Mouse (Mus musculus): ENCODE data around the gene Prkn. TPM values are rescaled to one million over a fixed set of nuclear protein-coding genes. Genes with fewer than 3 reads are reported as not detected.

Gene Prkn
- total and polyA plus RNA-seq, 3 experiments = 4.5 to 10.6 (median 10.3) TPM

- intact Hi-C loops (cut with DNase I) = no loop called here
- no peak overlapping the region for H3K27ac ChIP-seq
- H3K9ac ChIP-seq (ENCODE audit: low read depth, low read length) = no peak overlapping the region
- 86% methylated on average over 3 of the region's 3 CpGs for WGBS
- H3K4me3 ChIP-seq = no peak overlapping the region
- no peaks in the 10 kb centered on the region for H3K4me1 ChIP-seq (ENCODE audit: control insufficient read depth, insufficient read depth, low read length)
- no peaks in the 10 kb centered on the region for H3K36me3 ChIP-seq (ENCODE audit: control insufficient read depth, insufficient read depth, low read length)
- H3K79me2 ChIP-seq (replicated peaks; ENCODE audit: control insufficient read depth, insufficient read depth, low read length) = no peaks in the 10 kb centered on the region
- H3K27me3 ChIP-seq (ENCODE audit: control insufficient read depth, insufficient read depth, low read length) = no peaks in the 10 kb centered on the region
- no peak for DNase-seq
- TF ChIP-seq CTCF (IDR thresholded peaks at IDR 0.05) = no peak
- no peak for TF ChIP-seq EP300 (IDR thresholded peaks at IDR 0.05; ENCODE audit: insufficient read depth, low read depth, low read length)
- no peak for TF ChIP-seq POLR2A (IDR thresholded peaks at IDR 0.05; ENCODE audit: insufficient read depth, low read depth, low read length)
These were observed 664.3 kb downstream of the Prkn start for GRCm38 (mm10) chr17:11504496-11504895.

GRCm38 (mm10) chr17:11507082-11507481 lies 666.9 kb downstream of the Prkn start:
- Histone ChIP-seq H3K4me3 (no peak overlapping the region), H3K4me1 (ENCODE audit: control insufficient read depth, insufficient read depth, low read length) (no peaks in the 10 kb centered on the region), H3K9ac (ENCODE audit: low read depth, low read length) (no peak overlapping the region), H3K27ac (no peak overlapping the region), H3K36me3 (ENCODE audit: control insufficient read depth, insufficient read depth, low read length) (no peaks in the 10 kb centered on the region), H3K27me3 (ENCODE audit: control insufficient read depth, insufficient read depth, low read length) (no peaks in the 10 kb centered on the region), H3K79me2 (replicated peaks; ENCODE audit: control insufficient read depth, insufficient read depth, low read length) (no peaks in the 10 kb centered on the region)
- 78% methylated on average over 3 of the region's 3 CpGs for WGBS
- TF ChIP-seq CTCF (IDR thresholded peaks at IDR 0.05) (no peak), EP300 (IDR thresholded peaks at IDR 0.05; ENCODE audit: insufficient read depth, low read depth, low read length) (no peak)
- DNase-seq = no peak
- intact Hi-C loops (cut with DNase I) = no loop called here

- Histone ChIP-seq H3K4me1 (ENCODE audit: control insufficient read depth, insufficient read depth, low read length) (no peaks in the 10 kb centered on the region), H3K4me3 (no peak overlapping the region), H3K27ac (no peak overlapping the region), H3K36me3 (ENCODE audit: control insufficient read depth, insufficient read depth, low read length) (no peaks in the 10 kb centered on the region; the same call in 1 of the 2 replicates), H3K79me2 (replicated peaks; ENCODE audit: control insufficient read depth, insufficient read depth, low read length) (no peaks in the 10 kb centered on the region), H3K27me3 (ENCODE audit: control insufficient read depth, insufficient read depth, low read length) (no peaks in the 10 kb centered on the region), H3K9ac (ENCODE audit: low read depth, low read length) (no peak overlapping the region)
- intact Hi-C loops (cut with DNase I) = no loop called here
- 76% methylated on average over 7 of the region's 7 CpGs for WGBS
- DNase-seq = no peak
- TF ChIP-seq CTCF (IDR thresholded peaks at IDR 0.05) (no peak), POLR2A (IDR thresholded peaks at IDR 0.05; ENCODE audit: insufficient read depth, low read depth, low read length) (no peak), EP300 (IDR thresholded peaks at IDR 0.05; ENCODE audit: insufficient read depth, low read depth, low read length) (no peak)
These were observed 669.9 kb downstream of the Prkn start for GRCm38 (mm10) chr17:11510081-11510480.

- no peaks in the 10 kb centered on the region for H3K4me1 ChIP-seq (ENCODE audit: control insufficient read depth, insufficient read depth, low read length)
- intact Hi-C loops (cut with DNase I) = no loop called here
- TF ChIP-seq POLR2A (IDR thresholded peaks at IDR 0.05; ENCODE audit: insufficient read depth, low read depth, low read length) (no peak), EP300 (IDR thresholded peaks at IDR 0.05; ENCODE audit: insufficient read depth, low read depth, low read length) (no peak), CTCF (IDR thresholded peaks at IDR 0.05) (no peak)
- H3K79me2 ChIP-seq (replicated peaks; ENCODE audit: control insufficient read depth, insufficient read depth, low read length) = no peaks in the 10 kb centered on the region
- H3K27me3 ChIP-seq (ENCODE audit: control insufficient read depth, insufficient read depth, low read length) = no peaks in the 10 kb centered on the region
- no peak for DNase-seq
- H3K27ac ChIP-seq = no peak overlapping the region
- no peak overlapping the region for H3K4me3 ChIP-seq
- H3K36me3 ChIP-seq (ENCODE audit: control insufficient read depth, insufficient read depth, low read length) = no peaks in the 10 kb centered on the region; the same call in 1 of the 2 replicates
- 41% methylated on average over 8 of the region's 8 CpGs for WGBS
- H3K9ac ChIP-seq (ENCODE audit: low read depth, low read length) = no peak overlapping the region
These were observed 674.0 kb downstream of the Prkn start for GRCm38 (mm10) chr17:11514032-11514761.

GRCm38 (mm10) chr17:11515619-11516018 lies 675.4 kb downstream of the Prkn start:
- no peak for DNase-seq
- Histone ChIP-seq H3K79me2 (replicated peaks; ENCODE audit: control insufficient read depth, insufficient read depth, low read length) (no peaks in the 10 kb centered on the region), H3K27ac (no peak overlapping the region), H3K27me3 (ENCODE audit: control insufficient read depth, insufficient read depth, low read length) (no peaks in the 10 kb centered on the region), H3K36me3 (ENCODE audit: control insufficient read depth, insufficient read depth, low read length) (no peaks in the 10 kb centered on the region; the same call in 1 of the 2 replicates), H3K4me3 (no peak overlapping the region), H3K4me1 (ENCODE audit: control insufficient read depth, insufficient read depth, low read length) (no peaks in the 10 kb centered on the region), H3K9ac (ENCODE audit: low read depth, low read length) (no peak overlapping the region)
- WGBS = 80% methylated on average over 4 of the region's 4 CpGs
- TF ChIP-seq CTCF (IDR thresholded peaks at IDR 0.05) (no peak), EP300 (IDR thresholded peaks at IDR 0.05; ENCODE audit: insufficient read depth, low read depth, low read length) (no peak), POLR2A (IDR thresholded peaks at IDR 0.05; ENCODE audit: insufficient read depth, low read depth, low read length) (no peak)
- intact Hi-C loops (cut with DNase I) = no loop called here

GRCm38 (mm10) chr17:11516165-11516564 lies 676.0 kb downstream of the Prkn start:
- 60% methylated on average over 7 of the region's 7 CpGs for WGBS
- no peaks in the 10 kb centered on the region for H3K27me3 ChIP-seq (ENCODE audit: control insufficient read depth, insufficient read depth, low read length)

More at GRCm38 (mm10) chr17:11516165-11516564, 676.0 kb downstream of the Prkn start:
- no peak for DNase-seq
- intact Hi-C loops (cut with DNase I) = no loop called here
- no peaks in the 10 kb centered on the region for H3K79me2 ChIP-seq (replicated peaks; ENCODE audit: control insufficient read depth, insufficient read depth, low read length)
- H3K4me1 ChIP-seq (ENCODE audit: control insufficient read depth, insufficient read depth, low read length) = no peaks in the 10 kb centered on the region
- TF ChIP-seq POLR2A (IDR thresholded peaks at IDR 0.05; ENCODE audit: insufficient read depth, low read depth, low read length) = no peak
- TF ChIP-seq CTCF (IDR thresholded peaks at IDR 0.05) = no peak
- TF ChIP-seq EP300 (IDR thresholded peaks at IDR 0.05; ENCODE audit: insufficient read depth, low read depth, low read length) = no peak
- no peak overlapping the region for H3K27ac ChIP-seq
- H3K4me3 ChIP-seq = no peak overlapping the region
- no peak overlapping the region for H3K9ac ChIP-seq (ENCODE audit: low read depth, low read length)
- H3K36me3 ChIP-seq (ENCODE audit: control insufficient read depth, insufficient read depth, low read length) = no peaks in the 10 kb centered on the region; the same call in 1 of the 2 replicates
